Mouse (Mus musculus): ENCODE measurements around the gene Osbpl11. TPM values are rescaled to one million over a fixed set of nuclear protein-coding genes. Genes with fewer than 3 reads are reported as not detected.
"Not testable (repeated sequence)": the region's sequence is repeated elsewhere in the genome, so short reads cannot be mapped to it uniquely, and the experiment has no call there.

Osbpl11 gene
- polyA plus RNA-seq, 1 experiment from 2014 or later = 24.8 TPM

DNA sequence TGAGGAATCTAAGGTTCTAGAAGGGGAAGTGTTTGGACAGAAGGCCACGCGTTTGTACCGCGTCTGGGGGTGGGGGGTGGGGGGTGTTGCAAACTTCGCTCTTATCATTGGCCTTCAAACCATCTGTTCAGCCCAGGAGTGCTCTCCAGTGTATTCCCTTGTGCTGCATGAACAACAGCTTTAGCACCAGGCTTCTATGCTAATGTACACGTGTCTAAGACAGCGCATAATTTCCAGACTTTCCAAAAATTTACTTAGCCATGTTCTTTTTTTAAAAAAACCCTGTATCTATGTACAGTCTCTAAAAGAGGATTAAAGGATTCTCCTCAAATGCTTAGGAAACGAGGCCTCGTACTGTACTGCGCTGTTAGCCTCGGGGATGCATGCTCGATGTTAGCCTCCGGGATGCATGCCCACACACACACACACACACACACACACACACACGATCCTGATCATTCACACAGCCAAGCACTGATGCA lies 26.2 kb upstream of the Osbpl11 start:
- in situ Hi-C loops (cut with MboI; ENCODE audit: low pct_unique_long_range_greater_than_20kb) = loop anchor here (5.0 to 10.0 kb wide), 2 partner anchors 136 to 344 kb away; partner anchors contain the start of gene Smbd1

DNA sequence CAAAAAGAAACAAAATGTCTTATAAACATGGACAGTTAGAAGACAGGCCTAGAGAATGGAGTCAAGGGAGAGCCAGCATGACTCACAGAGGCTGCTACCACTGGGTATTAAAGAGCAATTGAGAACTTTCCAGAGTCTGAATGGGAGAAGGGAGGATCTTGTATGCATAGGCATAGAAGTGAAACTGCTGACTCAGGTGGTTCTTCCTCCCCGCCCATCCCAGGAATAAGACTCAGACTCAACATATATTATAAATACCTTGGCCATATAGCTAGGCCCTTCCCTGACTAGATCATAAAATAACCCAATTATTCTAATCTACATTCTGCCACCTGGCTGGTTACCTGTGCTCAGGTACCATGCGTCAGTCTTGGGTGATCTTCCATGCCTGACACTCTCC lies 25.5 kb upstream of the Osbpl11 start:
- H3K27me3 ChIP-seq = peaks cover 3% of the 10 kb centered on the region
- TF ChIP-seq CTCF (IDR thresholded peaks at IDR 0.05) = no peak
- ATAC-seq (no peak), DNase-seq (ENCODE audit: low read depth, low spot score) (no peak)
- POLR2A ChIA-PET = no interaction called here
- CTCF ChIA-PET = no interaction called here
- in situ Hi-C loops (cut with MboI; ENCODE audit: low pct_unique_long_range_greater_than_20kb) = loop anchor here (5.0 to 10.0 kb wide), 2 partner anchors 137 to 345 kb away; partner anchors contain the start of gene Smbd1

More for the DNA sequence above, 26.2 kb upstream of the Osbpl11 start:
- ATAC-seq (no peak), DNase-seq (ENCODE audit: low read depth, low spot score) (no peak)
- ChIA-PET POLR2A (no interaction called here), CTCF (no interaction called here)
- no peak for TF ChIP-seq CTCF (IDR thresholded peaks at IDR 0.05)
- H3K27me3 ChIP-seq = peaks cover 3% of the 10 kb centered on the region

DNA sequence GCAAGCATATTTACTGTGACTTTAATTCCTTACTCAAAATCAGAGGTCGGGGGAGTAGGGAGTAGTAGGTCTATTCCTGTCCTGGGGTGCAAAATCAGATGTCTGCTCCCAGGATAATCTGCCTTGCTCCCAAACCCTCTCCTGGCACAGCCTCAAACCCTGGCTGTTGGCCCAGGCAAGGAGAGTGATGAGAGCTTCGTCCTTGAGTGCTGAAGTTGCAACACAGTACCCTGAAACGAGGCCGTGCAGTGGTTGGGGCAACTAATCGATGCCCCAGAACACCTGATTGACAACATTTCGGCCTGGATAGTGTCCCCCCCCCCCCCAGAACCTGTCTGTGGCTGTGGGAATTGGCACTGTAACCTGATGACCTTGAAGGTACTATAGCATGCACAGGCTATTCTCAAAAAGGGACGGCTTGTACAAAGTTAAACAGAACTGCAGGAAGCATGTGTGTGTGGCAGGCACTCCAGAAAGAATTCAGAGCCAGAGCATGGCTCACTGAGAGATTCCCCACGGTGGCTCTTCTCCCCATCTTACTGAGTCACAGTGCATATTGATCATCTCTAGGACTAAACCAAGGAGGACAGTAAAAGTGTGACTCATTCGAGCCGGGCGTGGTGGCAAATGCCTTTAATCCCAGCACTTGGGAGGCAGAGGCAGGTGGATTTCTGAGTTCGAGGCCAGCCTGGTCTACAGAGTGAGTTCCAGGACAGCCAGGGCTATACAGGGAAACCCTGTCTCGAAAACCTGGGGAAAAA lies 21.4 kb upstream of the Osbpl11 start:
- H3K27me3 ChIP-seq = no peaks in the 10 kb centered on the region
- no peak for TF ChIP-seq CTCF (IDR thresholded peaks at IDR 0.05)
- ATAC-seq = no peak
- DNase-seq (ENCODE audit: low read depth, low spot score) = no peak
- in situ Hi-C loops (cut with MboI; ENCODE audit: low pct_unique_long_range_greater_than_20kb) = no loop called here
- CTCF ChIA-PET = no interaction called here
- POLR2A ChIA-PET = no interaction called here

DNA sequence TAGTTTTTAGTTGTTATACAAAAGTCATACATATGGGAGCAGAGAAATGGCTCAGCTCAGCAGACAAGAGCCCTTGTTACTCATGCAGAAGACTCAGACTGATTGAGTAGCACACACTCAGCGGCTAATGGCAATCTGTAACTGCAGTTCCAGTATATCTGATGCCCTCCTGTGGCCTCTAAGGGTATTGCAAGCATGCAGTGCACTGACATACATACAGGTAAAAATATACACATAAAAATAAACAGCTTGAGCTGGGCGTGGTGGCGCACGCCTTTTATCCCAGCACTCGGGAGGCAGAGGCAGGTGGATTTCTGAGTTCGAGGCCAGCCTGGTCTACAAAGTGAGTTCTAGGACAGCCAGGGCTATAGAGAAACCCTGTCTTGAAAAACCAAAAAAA lies 18.6 kb upstream of the Osbpl11 start:
- CTCF ChIA-PET = interaction anchor here (0.9 to 1.6 kb wide), 2 partner anchors 12 to 69 kb away, joined by 3 to 7 read pairs; no protein-coding TSS in a partner anchor
- DNase-seq (ENCODE audit: low read depth, low spot score); ATAC-seq; H3K27me3 ChIP-seq; in situ Hi-C loops (cut with MboI; ENCODE audit: low pct_unique_long_range_greater_than_20kb): not testable (repeated sequence)
- POLR2A ChIA-PET = interaction anchor here (0.7 kb wide), 1 partner anchor 82 kb away, joined by 3 read pairs; no protein-coding TSS in a partner anchor
- peak; percentile 60 for TF ChIP-seq CTCF (IDR thresholded peaks at IDR 0.05)

DNA sequence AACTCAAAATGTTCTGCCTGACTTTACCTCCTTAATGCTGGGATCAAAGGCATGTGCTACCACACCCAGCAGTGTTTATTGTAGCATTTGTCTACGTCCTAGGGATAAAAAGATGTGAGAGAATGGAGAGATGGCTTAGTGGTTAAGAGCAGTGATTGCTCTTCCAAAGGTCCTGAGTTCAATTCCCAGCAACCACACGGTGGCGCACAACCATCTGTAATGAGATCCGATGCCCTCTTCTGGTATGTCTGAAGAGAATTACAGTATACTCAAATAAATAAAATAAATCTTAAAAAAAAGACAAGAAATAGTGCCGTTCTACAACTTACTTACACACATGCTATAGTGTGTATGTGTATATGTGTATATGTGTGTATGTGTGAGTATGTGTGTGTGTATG lies 17.3 kb upstream of the Osbpl11 start:
- DNase-seq (ENCODE audit: low read depth, low spot score) = no peak

DNA sequence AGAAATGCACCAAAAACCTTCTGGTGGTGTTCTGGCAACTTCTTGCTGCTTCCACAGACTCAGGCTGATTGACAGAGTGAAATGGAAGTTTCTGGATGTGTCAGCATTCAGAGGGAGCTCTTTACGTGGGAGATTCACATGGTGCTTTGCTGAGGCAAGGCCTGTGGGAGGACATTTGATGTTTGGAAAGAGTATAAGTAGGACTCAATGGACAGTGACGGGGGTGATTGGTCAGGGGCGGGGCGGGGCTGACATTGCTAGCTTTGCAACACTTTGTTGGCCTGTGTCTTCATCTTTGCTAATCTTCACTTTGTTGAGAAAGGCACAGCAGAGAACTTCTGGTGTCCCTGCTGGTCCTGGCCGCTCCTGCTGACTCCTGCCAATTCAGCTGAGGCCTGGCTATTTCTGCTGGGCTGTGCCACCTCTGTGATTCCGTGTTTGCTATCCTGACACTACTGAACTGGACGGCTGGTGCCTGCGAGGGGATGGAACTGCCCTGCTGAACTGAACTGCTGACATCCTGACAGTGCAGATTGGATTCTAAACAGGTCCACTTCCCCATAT lies 15.3 kb upstream of the Osbpl11 start:
- in situ Hi-C loops (cut with MboI; ENCODE audit: low pct_unique_long_range_greater_than_20kb) = no loop called here
- no peak for DNase-seq (ENCODE audit: low read depth, low spot score)
- CTCF ChIA-PET = interaction anchor here (1.1 to 1.9 kb wide), 2 partner anchors 13 to 14 kb away, joined by 3 to 7 read pairs; no protein-coding TSS in a partner anchor
- no peak for ATAC-seq
- no peak for TF ChIP-seq CTCF (IDR thresholded peaks at IDR 0.05)
- POLR2A ChIA-PET = no interaction called here
- no peaks in the 10 kb centered on the region for H3K27me3 ChIP-seq

More for the DNA sequence above, 17.3 kb upstream of the Osbpl11 start:
- TF ChIP-seq CTCF (IDR thresholded peaks at IDR 0.05) = peak; percentile 73
- no peaks in the 10 kb centered on the region for H3K27me3 ChIP-seq
- ChIA-PET CTCF (interaction anchor here (1.6 kb wide), 1 partner anchor 13 kb away, joined by 7 read pairs; no protein-coding TSS in a partner anchor), POLR2A (no interaction called here)
- in situ Hi-C loops (cut with MboI; ENCODE audit: low pct_unique_long_range_greater_than_20kb) = no loop called here
- no peak for ATAC-seq

DNA sequence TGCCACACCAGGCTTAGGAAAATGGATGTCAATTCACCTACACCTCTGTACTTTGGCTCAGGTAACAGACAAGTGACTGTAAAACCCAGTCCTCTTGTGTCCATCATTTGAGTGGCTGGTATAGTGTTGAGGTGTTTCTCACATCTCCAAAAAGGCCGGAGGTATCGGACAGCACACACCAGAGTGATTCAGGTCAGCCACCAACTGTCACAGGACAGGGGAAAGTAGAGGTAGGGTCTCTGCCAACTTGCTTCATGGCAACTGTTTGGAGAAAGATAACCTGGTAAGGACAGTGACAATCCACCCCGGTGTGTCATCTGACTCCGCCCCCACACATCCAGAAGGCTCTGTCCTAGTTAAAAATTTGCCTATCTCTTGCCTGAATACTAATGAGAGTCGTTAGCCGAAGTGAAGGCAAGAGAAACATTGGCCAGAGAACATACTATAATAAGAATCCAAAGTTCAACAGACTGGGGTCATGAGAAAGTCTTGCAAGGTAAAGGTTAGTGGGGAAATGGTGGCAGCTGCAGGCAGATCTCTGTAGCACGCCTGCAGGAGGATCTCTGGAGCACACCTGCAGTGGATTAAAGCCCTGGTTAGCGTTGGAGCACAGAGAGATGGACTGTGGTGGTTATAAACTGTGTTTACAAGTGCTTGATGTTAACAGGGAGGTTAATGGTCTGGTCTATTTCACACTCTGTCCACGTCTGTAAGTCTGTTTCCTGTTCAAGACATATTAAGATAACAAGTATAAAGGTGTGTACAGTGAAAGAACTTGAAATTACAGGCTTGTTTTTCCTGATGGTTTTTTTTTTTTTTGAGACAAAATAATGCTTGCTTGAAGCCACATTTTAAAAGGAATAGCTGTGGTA lies 13.9 kb upstream of the Osbpl11 start:
- ChIA-PET CTCF (no interaction called here), POLR2A (no interaction called here)
- TF ChIP-seq CTCF (IDR thresholded peaks at IDR 0.05) = no peak
- no peaks in the 10 kb centered on the region for H3K27me3 ChIP-seq
- no peak for DNase-seq (ENCODE audit: low read depth, low spot score)
- no peak for ATAC-seq
- in situ Hi-C loops (cut with MboI; ENCODE audit: low pct_unique_long_range_greater_than_20kb) = no loop called here

DNA sequence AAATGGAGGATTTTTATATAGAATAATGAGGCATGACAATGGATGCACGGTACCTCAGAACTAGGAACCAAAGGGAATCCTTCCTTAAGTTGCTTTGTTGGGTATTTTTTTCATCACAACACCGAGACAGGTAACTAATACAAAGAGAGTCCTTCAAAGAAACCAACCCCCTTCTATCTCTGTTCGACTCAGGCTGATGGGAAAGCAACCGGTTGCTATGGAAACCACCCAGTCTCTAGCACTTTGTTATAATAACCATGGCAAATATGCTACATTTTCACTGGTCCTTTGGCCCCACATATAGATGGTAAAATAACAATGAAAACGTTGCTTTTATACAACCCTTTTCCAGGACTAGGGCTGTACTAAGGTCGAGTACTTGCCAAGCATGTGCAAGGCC lies 13.1 kb upstream of the Osbpl11 start:
- ChIA-PET CTCF (no interaction called here), POLR2A (no interaction called here)
- in situ Hi-C loops (cut with MboI; ENCODE audit: low pct_unique_long_range_greater_than_20kb) = no loop called here
- DNase-seq (ENCODE audit: low read depth, low spot score) (no peak), ATAC-seq (no peak)
- H3K27me3 ChIP-seq = no peaks in the 10 kb centered on the region
- TF ChIP-seq CTCF (IDR thresholded peaks at IDR 0.05) = no peak

DNA sequence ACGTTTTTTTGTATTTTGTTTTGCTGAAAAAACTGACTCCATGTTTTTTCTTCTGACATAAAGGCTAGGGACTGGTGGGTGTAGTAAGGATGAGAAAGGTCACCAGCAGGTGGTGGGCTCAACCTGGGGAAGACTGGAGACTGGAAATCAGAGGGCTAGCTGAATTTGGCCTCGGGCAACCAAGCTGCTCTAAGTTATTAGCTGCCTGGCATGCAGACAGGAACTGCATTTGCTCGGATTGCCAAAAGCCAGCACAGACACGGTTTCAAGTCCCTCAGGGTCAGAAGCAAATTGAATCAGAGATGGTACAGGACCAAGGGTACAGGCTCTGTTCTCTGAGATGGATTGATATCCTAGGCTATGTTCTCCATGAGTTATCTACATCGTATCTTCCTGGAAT lies 11.7 kb upstream of the Osbpl11 start:
- no peak for TF ChIP-seq CTCF (IDR thresholded peaks at IDR 0.05)
- ChIA-PET POLR2A (no interaction called here), CTCF (no interaction called here)
- DNase-seq (ENCODE audit: low read depth, low spot score) = no peak
- no peaks in the 10 kb centered on the region for H3K27me3 ChIP-seq
- in situ Hi-C loops (cut with MboI; ENCODE audit: low pct_unique_long_range_greater_than_20kb) = no loop called here
- ATAC-seq = no peak

DNA sequence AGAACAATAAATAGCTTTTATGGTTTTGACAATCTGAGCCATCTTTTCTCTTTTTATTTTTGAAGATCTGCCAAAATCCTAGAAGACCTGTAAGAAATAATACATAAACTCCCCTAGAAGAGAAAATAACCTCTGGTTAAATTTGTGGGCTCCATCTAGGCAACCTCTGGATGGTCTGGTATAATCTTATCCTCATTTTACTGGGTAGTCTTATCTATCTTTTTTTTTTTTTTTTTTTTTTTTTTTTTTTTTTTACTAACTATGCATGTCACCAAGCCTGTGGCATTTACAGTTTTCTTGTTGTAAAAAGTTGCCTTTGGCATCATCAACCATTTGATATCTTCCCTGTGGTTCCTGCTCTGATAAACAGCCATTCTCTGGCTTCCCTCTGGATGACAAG lies 10.2 kb upstream of the Osbpl11 start:
- ChIA-PET CTCF (no interaction called here), POLR2A (no interaction called here)
- ATAC-seq = no peak
- TF ChIP-seq CTCF (IDR thresholded peaks at IDR 0.05) = no peak
- in situ Hi-C loops (cut with MboI; ENCODE audit: low pct_unique_long_range_greater_than_20kb) = no loop called here
- H3K27me3 ChIP-seq = no peaks in the 10 kb centered on the region
- DNase-seq (ENCODE audit: low read depth, low spot score) = no peak

DNA sequence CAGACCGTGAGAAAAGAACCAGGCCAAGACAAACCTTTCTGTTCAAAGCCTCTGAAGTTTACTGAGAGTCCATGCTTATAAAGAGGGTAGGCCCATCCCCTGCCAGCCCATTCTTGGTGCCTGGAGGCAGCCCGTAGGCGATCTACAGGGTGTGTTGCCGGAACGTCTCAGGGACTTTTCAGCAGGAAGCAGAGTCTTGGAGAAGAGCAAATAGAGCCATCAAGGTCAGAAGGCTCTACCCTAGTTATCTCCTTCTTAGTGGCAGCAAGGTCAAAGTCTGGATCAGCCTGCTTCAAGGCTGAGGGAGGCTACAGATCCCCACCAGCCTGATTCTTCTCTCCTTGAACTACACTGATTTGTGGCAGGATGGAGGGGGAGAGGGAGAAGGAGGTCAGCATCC lies 8.0 kb upstream of the Osbpl11 start:
- CTCF ChIA-PET; in situ Hi-C loops (cut with MboI; ENCODE audit: low pct_unique_long_range_greater_than_20kb); ATAC-seq; POLR2A ChIA-PET; H3K27me3 ChIP-seq; DNase-seq (ENCODE audit: low read depth, low spot score): not testable (repeated sequence)
